Mouse (Mus musculus): Measurements from ENCODE around the gene Setd1b. TPM values are rescaled to one million over a fixed set of nuclear protein-coding genes. Genes with fewer than 3 reads are reported as not detected.

Gene Setd1b
- polyA plus RNA-seq, 1 experiment from 2014 or later = 10.4 TPM

DNA sequence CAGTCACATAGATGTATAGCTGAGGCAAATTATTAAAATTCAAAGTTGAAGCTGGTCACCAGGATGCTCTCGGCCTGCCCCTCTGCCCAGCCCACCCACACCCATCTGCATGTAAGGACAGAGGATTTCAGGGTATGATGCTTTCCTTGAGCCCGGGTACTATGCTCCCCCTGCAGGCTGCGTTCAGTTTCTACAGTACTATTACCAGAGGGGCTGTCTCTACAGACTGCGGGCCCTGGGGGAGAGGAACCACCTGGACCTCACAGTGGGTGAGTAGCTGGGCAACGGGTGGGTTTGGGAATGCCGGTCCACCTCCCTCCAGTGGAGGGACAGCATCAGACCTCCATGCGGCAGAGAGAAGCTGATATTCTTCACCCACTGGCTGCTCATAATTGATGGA is 27.1 kb upstream of the Setd1b start:
- H3K9ac ChIP-seq = no peak overlapping the region
- H3K27me3 ChIP-seq = no peaks in the 10 kb centered on the region
- no peak overlapping the region for H3K4me3 ChIP-seq
- H3K27ac ChIP-seq = no peak overlapping the region
- WGBS = 37% methylated on average over 7 of the region's 7 CpGs
- H3K4me2 ChIP-seq = no peak overlapping the region
- H3K36me3 ChIP-seq = peaks cover 14% of the 10 kb centered on the region; the same call in 1 of the 2 replicates
- H3K4me1 ChIP-seq = peaks cover 9% of the 10 kb centered on the region
- no peaks in the 10 kb centered on the region for H3K9me3 ChIP-seq
- no peak for ATAC-seq (ENCODE audit: insufficient number of reproducible peaks, low FRiP score, low TSS enrichment, low read depth)

DNA sequence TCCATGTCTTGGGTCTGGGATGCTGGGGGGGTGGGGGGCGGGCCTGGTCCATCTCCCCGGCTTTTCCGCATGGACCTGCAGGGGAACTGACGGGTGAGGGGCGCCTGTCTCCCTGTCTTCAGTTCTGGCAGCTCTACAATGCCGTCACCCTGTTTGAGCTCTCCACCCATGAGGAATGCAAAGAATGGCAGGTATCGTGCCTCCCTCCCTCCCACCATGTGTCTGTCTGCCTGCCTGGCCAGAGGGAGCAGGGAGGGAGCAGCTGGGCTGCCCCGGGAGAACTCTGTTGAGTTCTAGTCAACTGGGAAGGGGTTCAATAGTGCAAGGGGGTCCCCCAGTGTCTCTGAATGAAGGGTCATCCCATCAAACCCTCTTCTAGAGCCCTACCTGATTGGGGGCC is 25.9 kb upstream of the Setd1b start:
- Histone ChIP-seq H3K4me2 (no peak overlapping the region), H3K4me1 (no peaks in the 10 kb centered on the region), H3K27ac (no peak overlapping the region), H3K36me3 (peaks cover 14% of the 10 kb centered on the region; the same call in 1 of the 2 replicates), H3K9me3 (no peaks in the 10 kb centered on the region), H3K27me3 (no peaks in the 10 kb centered on the region), H3K4me3 (no peak overlapping the region), H3K9ac (no peak overlapping the region)
- no peak for ATAC-seq (ENCODE audit: insufficient number of reproducible peaks, low FRiP score, low TSS enrichment, low read depth)
- 69% methylated on average over 8 of the region's 8 CpGs for WGBS

DNA sequence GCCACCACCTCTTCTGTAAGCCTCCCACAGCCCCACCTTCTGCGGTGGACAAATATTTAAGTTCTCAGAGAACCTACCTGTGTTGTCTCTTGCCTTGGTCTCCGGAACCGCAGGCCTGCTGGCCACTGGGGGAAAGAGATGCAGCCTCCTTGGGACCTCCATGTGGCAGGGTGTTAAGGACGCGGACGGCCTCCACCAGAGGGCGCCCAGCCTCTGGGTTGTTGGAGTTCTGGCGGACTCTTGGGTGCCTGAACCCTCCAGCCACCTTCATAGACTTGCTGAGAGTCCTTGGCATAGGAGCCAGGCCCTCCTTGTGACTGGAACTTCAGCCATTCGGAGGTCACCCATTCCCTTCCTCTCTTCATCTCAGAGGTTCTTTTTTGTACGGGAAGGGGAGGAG is 24.7 kb upstream of the Setd1b start:
- H3K4me3 ChIP-seq = no peak overlapping the region
- ATAC-seq (ENCODE audit: insufficient number of reproducible peaks, low FRiP score, low TSS enrichment, low read depth) = no peak
- 17% methylated on average over 10 of the region's 10 CpGs for WGBS
- H3K36me3 ChIP-seq = peaks cover 14% of the 10 kb centered on the region; the same call in 1 of the 2 replicates
- H3K9ac ChIP-seq = no peak overlapping the region
- no peaks in the 10 kb centered on the region for H3K9me3 ChIP-seq
- no peak overlapping the region for H3K4me2 ChIP-seq
- H3K27ac ChIP-seq = no peak overlapping the region
- H3K27me3 ChIP-seq = no peaks in the 10 kb centered on the region
- no peaks in the 10 kb centered on the region for H3K4me1 ChIP-seq

GRCm38 (mm10) chr5:123117773-123118172 is 24.2 kb upstream of the Setd1b start:
- no peak overlapping the region for H3K4me3 ChIP-seq
- peaks cover 18% of the 10 kb centered on the region; the same call in 1 of the 2 replicates for H3K36me3 ChIP-seq
- ATAC-seq (ENCODE audit: insufficient number of reproducible peaks, low FRiP score, low TSS enrichment, low read depth) = no peak
- no peaks in the 10 kb centered on the region for H3K27me3 ChIP-seq
- H3K4me2 ChIP-seq = no peak overlapping the region
- WGBS = 77% methylated on average over 8 of the region's 8 CpGs
- H3K9ac ChIP-seq = no peak overlapping the region
- H3K9me3 ChIP-seq = no peaks in the 10 kb centered on the region
- H3K27ac ChIP-seq = no peak overlapping the region
- H3K4me1 ChIP-seq = no peaks in the 10 kb centered on the region

- H3K4me1 ChIP-seq = no peaks in the 10 kb centered on the region
- no peak overlapping the region for H3K4me3 ChIP-seq
- WGBS = 72% methylated on average over 10 of the region's 10 CpGs
- no peak overlapping the region for H3K4me2 ChIP-seq
- no peak for ATAC-seq (ENCODE audit: insufficient number of reproducible peaks, low FRiP score, low TSS enrichment, low read depth)
- H3K27ac ChIP-seq = no peak overlapping the region
- peaks cover 18% of the 10 kb centered on the region; the same call in 1 of the 2 replicates for H3K36me3 ChIP-seq
- no peak overlapping the region for H3K9ac ChIP-seq
- no peaks in the 10 kb centered on the region for H3K27me3 ChIP-seq
- H3K9me3 ChIP-seq = no peaks in the 10 kb centered on the region
Observed at GRCm38 (mm10) chr5:123118826-123119225, 23.2 kb upstream of the Setd1b start.

- Histone ChIP-seq H3K4me1 (no peaks in the 10 kb centered on the region), H3K27ac (no peak overlapping the region), H3K9me3 (no peaks in the 10 kb centered on the region), H3K36me3 (peaks cover 18% of the 10 kb centered on the region; the same call in 1 of the 2 replicates), H3K4me3 (no peak overlapping the region), H3K9ac (no peak overlapping the region), H3K4me2 (no peak overlapping the region), H3K27me3 (no peaks in the 10 kb centered on the region)
- no peak for ATAC-seq (ENCODE audit: insufficient number of reproducible peaks, low FRiP score, low TSS enrichment, low read depth)
- WGBS = 61% methylated on average over 7 of the region's 7 CpGs
Observed at GRCm38 (mm10) chr5:123120624-123121215, 21.3 kb upstream of the Setd1b start.

GRCm38 (mm10) chr5:123122181-123122580 is 19.8 kb upstream of the Setd1b start:
- ATAC-seq (ENCODE audit: insufficient number of reproducible peaks, low FRiP score, low TSS enrichment, low read depth) = no peak
- no peak overlapping the region for H3K9ac ChIP-seq
- no peak overlapping the region for H3K4me3 ChIP-seq
- no peaks in the 10 kb centered on the region for H3K4me1 ChIP-seq
- no peaks in the 10 kb centered on the region for H3K27me3 ChIP-seq
- 86% methylated on average over 4 of the region's 4 CpGs for WGBS
- H3K27ac ChIP-seq = no peak overlapping the region
- no peaks in the 10 kb centered on the region for H3K9me3 ChIP-seq
- peaks cover 20% of the 10 kb centered on the region; the same call in 1 of the 2 replicates for H3K36me3 ChIP-seq
- no peak overlapping the region for H3K4me2 ChIP-seq

DNA sequence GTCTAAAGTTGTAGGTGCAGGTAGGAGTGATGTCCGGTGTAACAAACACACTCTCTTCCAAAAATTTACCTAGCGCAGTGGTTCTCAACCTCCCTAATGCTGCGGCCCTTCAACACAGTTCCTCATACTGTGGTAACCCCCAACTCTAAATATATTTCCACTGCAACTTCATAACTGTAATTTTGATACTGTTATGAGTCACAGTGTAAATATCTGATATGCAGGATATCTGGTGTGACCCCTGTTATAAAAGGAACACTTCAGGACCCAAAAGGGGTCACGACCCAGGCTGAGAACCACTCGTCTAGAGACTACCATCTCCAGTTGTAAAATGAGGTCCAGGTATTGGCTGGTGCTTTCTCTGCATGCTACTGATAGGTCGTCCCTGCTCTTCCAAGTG is 16.9 kb upstream of the Setd1b start:
- 78% methylated on average over 6 of the region's 6 CpGs for WGBS
- no peak overlapping the region for H3K9ac ChIP-seq
- H3K36me3 ChIP-seq = peaks cover 18% of the 10 kb centered on the region; the same call in 1 of the 2 replicates
- no peak overlapping the region for H3K4me2 ChIP-seq
- no peak overlapping the region for H3K4me3 ChIP-seq
- 0 out of 2 replicates have a peak, but pooled peaks cover 6% of the 10 kb centered on the region for H3K4me1 ChIP-seq
- no peaks in the 10 kb centered on the region for H3K27me3 ChIP-seq
- H3K9me3 ChIP-seq = no peaks in the 10 kb centered on the region
- H3K27ac ChIP-seq = no peak overlapping the region
- no peak for ATAC-seq (ENCODE audit: insufficient number of reproducible peaks, low FRiP score, low TSS enrichment, low read depth)

GRCm38 (mm10) chr5:123125638-123126406 is 16.2 kb upstream of the Setd1b start:
- WGBS = 79% methylated on average over 18 of the region's 18 CpGs
- ATAC-seq (ENCODE audit: insufficient number of reproducible peaks, low FRiP score, low TSS enrichment, low read depth) = no peak
- Histone ChIP-seq H3K36me3 (peaks cover 18% of the 10 kb centered on the region; the same call in 1 of the 2 replicates), H3K27ac (no peak overlapping the region), H3K9me3 (no peaks in the 10 kb centered on the region), H3K9ac (no peak overlapping the region), H3K27me3 (no peaks in the 10 kb centered on the region), H3K4me2 (no peak overlapping the region), H3K4me1 (0 out of 2 replicates have a peak, but pooled peaks cover 6% of the 10 kb centered on the region), H3K4me3 (no peak overlapping the region)

GRCm38 (mm10) chr5:123127031-123127430 is 15.0 kb upstream of the Setd1b start:
- ATAC-seq (ENCODE audit: insufficient number of reproducible peaks, low FRiP score, low TSS enrichment, low read depth) = no peak
- 70% methylated on average over 6 of the region's 6 CpGs for WGBS

GRCm38 (mm10) chr5:123128426-123129169 is 13.4 kb upstream of the Setd1b start:
- no peaks in the 10 kb centered on the region for H3K27me3 ChIP-seq
- H3K27ac ChIP-seq = no peak overlapping the region; the same call in 1 of the 2 replicates
- H3K4me3 ChIP-seq = no peak overlapping the region
- H3K36me3 ChIP-seq = peaks cover 15% of the 10 kb centered on the region; the same call in 1 of the 2 replicates
- no peak overlapping the region for H3K4me2 ChIP-seq
- peaks cover 30% of the 10 kb centered on the region for H3K4me1 ChIP-seq
- WGBS = 60% methylated on average over 10 of the region's 10 CpGs
- no peak overlapping the region for H3K9ac ChIP-seq
- H3K9me3 ChIP-seq = no peaks in the 10 kb centered on the region
- ATAC-seq (ENCODE audit: insufficient number of reproducible peaks, low FRiP score, low TSS enrichment, low read depth) = no peak

More at GRCm38 (mm10) chr5:123127031-123127430, 15.0 kb upstream of the Setd1b start:
- Histone ChIP-seq H3K36me3 (peaks cover 18% of the 10 kb centered on the region; the same call in 1 of the 2 replicates), H3K9ac (no peak overlapping the region), H3K4me2 (no peak overlapping the region), H3K4me3 (no peak overlapping the region), H3K9me3 (no peaks in the 10 kb centered on the region), H3K27ac (no peak overlapping the region), H3K4me1 (peaks cover 15% of the 10 kb centered on the region), H3K27me3 (no peaks in the 10 kb centered on the region)
